In genomic region chr16:14475001-14475400, GRCm38 (mm10) we compare ENCODE assay signal across 22 mouse cellular contexts.
"Had no signal": no experiment of that assay in that cellular context is flagged by ENCODE, and none has a peak within 500 bp of the region (broad histone marks: within the 10 kb centered on the region; RNA-seq: fewer than 3 reads in every experiment).

No protein-coding gene starts in this region.

- ATAC-seq: forebrain, embryonic 15.5 days; forebrain, postnatal 0 days; hindbrain, postnatal 0 days; intestine, embryonic 16.5 days had no signal

- H3K4me2 ChIP-seq: forebrain, embryonic 15.5 days; heart, embryonic 12.5 days; hindbrain, embryonic 13.5 days; hindbrain, embryonic 15.5 days; limb, embryonic 13.5 days; limb, embryonic 15.5 days; liver, embryonic 11.5 days; liver, embryonic 13.5 days; liver, embryonic 15.5 days had no signal

- DNase-seq: forebrain, postnatal 0 days; gastrocnemius, postnatal 14 days; gastrocnemius, postnatal 36 days; heart, postnatal 10 days; heart, postnatal 36 days; kidney, adult 18-20 months; kidney, postnatal 10 days; layer of hippocampus, adult 9-11 months; layer of hippocampus, postnatal 36 days; left cerebral cortex, postnatal 4 days; liver, embryonic 13.5 days had no signal

- H3K27ac ChIP-seq: forebrain, embryonic 15.5 days; heart, adult 2 months; hindbrain, embryonic 13.5 days; hindbrain, embryonic 15.5 days; hindbrain, postnatal 0 days; limb, embryonic 13.5 days; limb, embryonic 15.5 days; liver, embryonic 13.5 days; liver, embryonic 15.5 days had no signal

- H3K4me3 ChIP-seq: forebrain, embryonic 15.5 days; heart, adult 2 months; heart, embryonic 12.5 days; hindbrain, embryonic 13.5 days; hindbrain, embryonic 15.5 days; limb, embryonic 13.5 days; limb, embryonic 15.5 days; liver, embryonic 13.5 days; liver, embryonic 15.5 days had no signal

- H3K36me3 ChIP-seq: heart, embryonic 12.5 days had no signal

- H3K9ac ChIP-seq: forebrain, embryonic 15.5 days; forebrain, postnatal 0 days; heart, embryonic 12.5 days; hindbrain, embryonic 13.5 days; hindbrain, embryonic 15.5 days; limb, embryonic 13.5 days; limb, embryonic 15.5 days; liver, embryonic 13.5 days; liver, embryonic 15.5 days had no signal

- H3K9me3 ChIP-seq: forebrain, embryonic 15.5 days; heart, embryonic 12.5 days; hindbrain, embryonic 13.5 days; hindbrain, embryonic 15.5 days; limb, embryonic 13.5 days; limb, embryonic 15.5 days; liver, embryonic 13.5 days; liver, embryonic 15.5 days had no signal

- H3K4me1 ChIP-seq: forebrain, embryonic 15.5 days; heart, embryonic 12.5 days; hindbrain, embryonic 13.5 days; hindbrain, embryonic 15.5 days; limb, embryonic 13.5 days; limb, embryonic 15.5 days; liver, embryonic 15.5 days had no signal

- H3K27me3 ChIP-seq: forebrain, embryonic 15.5 days; hindbrain, embryonic 13.5 days; hindbrain, embryonic 15.5 days; limb, embryonic 13.5 days; limb, embryonic 15.5 days; liver, embryonic 13.5 days; liver, embryonic 15.5 days had no signal
